Mouse (Mus musculus) embryonic fibroblast, embryonic 13.5 days (primary cell): Measurements from ENCODE around the gene Cntnap2.

Source experiments
- CTCF ChIP-seq: IDR thresholded peaks from 2 replicates; pipeline ENCODE4 v1.5.1; 2011; ENCODE audit warnings: mild to moderate bottlenecking, control low read depth, low read length, moderate library complexity, borderline replicate concordance; ENCODE audit not compliant: insufficient read depth
- POLR2A ChIP-seq: IDR thresholded peaks from 2 replicates; pipeline ENCODE4 v1.6.1; 2011; ENCODE audit warnings: low read depth, mild to moderate bottlenecking, control low read depth, low read length, moderate library complexity

- TF ChIP-seq CTCF (no peak), POLR2A (no peak)
Measured at GRCm38 (mm10) chr6:46972640-46973039, 1913.5 kb downstream of the Cntnap2 start.
